Mouse (Mus musculus): ENCODE measurements around the gene E130308A19Rik. TPM values are rescaled to one million over a fixed set of nuclear protein-coding genes. Genes with fewer than 3 reads are reported as not detected.

E130308A19Rik gene
- total RNA-seq, 2 experiments from 2014 or later: 4.2 to 9.2 TPM

GRCm38 (mm10) chr4:59780568-59780967, 154.6 kb downstream of the E130308A19Rik start:
- ATAC-seq (replicated peaks; ENCODE audit: poor library complexity): no peak

GRCm38 (mm10) chr4:59782853-59783684, 157.1 kb downstream of the E130308A19Rik start:
- ATAC-seq (replicated peaks; ENCODE audit: poor library complexity): peak; percentile 27

GRCm38 (mm10) chr4:59783685-59784279, 157.8 kb downstream of the E130308A19Rik start:
- ATAC-seq (replicated peaks; ENCODE audit: poor library complexity): peak; percentile 93

- ATAC-seq (replicated peaks; ENCODE audit: poor library complexity): no peak
Measured at GRCm38 (mm10) chr4:59785412-59785811, 159.4 kb downstream of the E130308A19Rik start.

- ATAC-seq (replicated peaks; ENCODE audit: poor library complexity): peak; percentile 50
Measured at GRCm38 (mm10) chr4:59786661-59787060, 160.7 kb downstream of the E130308A19Rik start.

- ATAC-seq (replicated peaks; ENCODE audit: poor library complexity): no peak
Measured at GRCm38 (mm10) chr4:59787126-59787525, 161.1 kb downstream of the E130308A19Rik start.

- ATAC-seq (replicated peaks; ENCODE audit: poor library complexity): no peak
Measured at GRCm38 (mm10) chr4:59789015-59789414, 163.0 kb downstream of the E130308A19Rik start.

- peak; percentile 29; the same call in 1 of the 2 replicates for ATAC-seq (replicated peaks; ENCODE audit: poor library complexity)
Measured at GRCm38 (mm10) chr4:59793626-59794025, 167.6 kb downstream of the E130308A19Rik start.

GRCm38 (mm10) chr4:59794116-59794515, 168.1 kb downstream of the E130308A19Rik start:
- ATAC-seq (replicated peaks; ENCODE audit: poor library complexity): peak; percentile 35; the same call in 1 of the 2 replicates

- ATAC-seq (replicated peaks; ENCODE audit: poor library complexity): peak; percentile 38
Measured at GRCm38 (mm10) chr4:59795788-59796455, 169.9 kb downstream of the E130308A19Rik start.

- ATAC-seq (replicated peaks; ENCODE audit: poor library complexity): no peak
Measured at GRCm38 (mm10) chr4:59800181-59800580, 174.2 kb downstream of the E130308A19Rik start.

GRCm38 (mm10) chr4:59801489-59801888, 175.5 kb downstream of the E130308A19Rik start, which contains the start of gene Inip:
TSS of gene Inip (minus strand) at chr4:59801589.
- ATAC-seq (replicated peaks; ENCODE audit: poor library complexity): no peak

GRCm38 (mm10) chr4:59802107-59802506, 176.1 kb downstream of the E130308A19Rik start:
- ATAC-seq (replicated peaks; ENCODE audit: poor library complexity): no peak

GRCm38 (mm10) chr4:59802792-59803191, 176.8 kb downstream of the E130308A19Rik start:
- peak; percentile 68 for ATAC-seq (replicated peaks; ENCODE audit: poor library complexity)

GRCm38 (mm10) chr4:59803358-59803757, 177.3 kb downstream of the E130308A19Rik start:
- peak; percentile 43 for ATAC-seq (replicated peaks; ENCODE audit: poor library complexity)

- no peak for ATAC-seq (replicated peaks; ENCODE audit: poor library complexity)
Measured at GRCm38 (mm10) chr4:59804754-59805153, 178.7 kb downstream of the E130308A19Rik start.

- peak; percentile 56 for ATAC-seq (replicated peaks; ENCODE audit: poor library complexity)
Measured at GRCm38 (mm10) chr4:59805181-59805967, 179.4 kb downstream of the E130308A19Rik start, which contains the start of gene Snx30. TSS of gene Snx30 (plus strand) at chr4:59805840.

GRCm38 (mm10) chr4:59805968-59806878, 180.2 kb downstream of the E130308A19Rik start:
- peak; percentile 9 for ATAC-seq (replicated peaks; ENCODE audit: poor library complexity)

- ATAC-seq (replicated peaks; ENCODE audit: poor library complexity): no peak
Measured at GRCm38 (mm10) chr4:59806879-59807195, 180.8 kb downstream of the E130308A19Rik start.

GRCm38 (mm10) chr4:59807521-59807920, 181.5 kb downstream of the E130308A19Rik start:
- no peak for ATAC-seq (replicated peaks; ENCODE audit: poor library complexity)
